Mouse (Mus musculus): ENCODE results near the gene Fate1. TPM values are rescaled to one million over a fixed set of nuclear protein-coding genes. Genes with fewer than 3 reads are reported as not detected.

The Fate1 gene
- total and polyA plus RNA-seq, 3 experiments = not detected

- no peaks in the 10 kb centered on the region for H3K79me2 ChIP-seq (replicated peaks; ENCODE audit: control insufficient read depth, extremely low read depth, insufficient read depth, poor library complexity, severe bottlenecking)
- no peaks in the 10 kb centered on the region for H3K4me1 ChIP-seq (ENCODE audit: control insufficient read depth in 1 of 2, insufficient read depth in 2 of 2)
- no peaks in the 10 kb centered on the region for H3K36me3 ChIP-seq (replicated peaks in 1 of 2; ENCODE audit: control insufficient read depth in 1 of 2, insufficient read depth in 1 of 2, low read length in 1 of 2)
- H3K4me2 ChIP-seq (ENCODE audit: insufficient read depth, low read depth, poor library complexity, severe bottlenecking) = no peak overlapping the region
- no peak overlapping the region for H3K4me3 ChIP-seq (replicated peaks in 1 of 3; ENCODE audit: low read depth in 2 of 3, low read length in 2 of 3, poor library complexity in 1 of 3)
- H3K9ac ChIP-seq (ENCODE audit: insufficient read depth, low read depth) = no peak overlapping the region
- dilution Hi-C loops (cut with MboI; ENCODE audit: extremely low pct_ligation_motif_present, extremely low pct_unique_long_range_greater_than_20kb, low sequenced_read_pairs) (no loop called here), in situ Hi-C loops (cut with MboI; ENCODE audit: low pct_ligation_motif_present, low pct_unique_long_range_greater_than_20kb, low sequenced_read_pairs) (no loop called here)
- no peaks in the 10 kb centered on the region for H3K27me3 ChIP-seq (replicated peaks)
- DNase-seq (ENCODE audit: extremely low read depth) = no peak
- no peak for TF ChIP-seq ZC3H11A (IDR thresholded peaks at IDR 0.05; ENCODE audit: low read depth, low read length)
- no peak for TF ChIP-seq ZNF384 (IDR thresholded peaks at IDR 0.05; ENCODE audit: low read depth, low read length)
- no peaks in the 10 kb centered on the region for H3K9me3 ChIP-seq (replicated peaks; ENCODE audit: low read length)
- H3K27ac ChIP-seq (ENCODE audit: insufficient read depth, low read depth) = no peak overlapping the region
Measured at GRCm38 (mm10) chrX:72022241-72022640, 49.5 kb downstream of the Fate1 start.

DNA sequence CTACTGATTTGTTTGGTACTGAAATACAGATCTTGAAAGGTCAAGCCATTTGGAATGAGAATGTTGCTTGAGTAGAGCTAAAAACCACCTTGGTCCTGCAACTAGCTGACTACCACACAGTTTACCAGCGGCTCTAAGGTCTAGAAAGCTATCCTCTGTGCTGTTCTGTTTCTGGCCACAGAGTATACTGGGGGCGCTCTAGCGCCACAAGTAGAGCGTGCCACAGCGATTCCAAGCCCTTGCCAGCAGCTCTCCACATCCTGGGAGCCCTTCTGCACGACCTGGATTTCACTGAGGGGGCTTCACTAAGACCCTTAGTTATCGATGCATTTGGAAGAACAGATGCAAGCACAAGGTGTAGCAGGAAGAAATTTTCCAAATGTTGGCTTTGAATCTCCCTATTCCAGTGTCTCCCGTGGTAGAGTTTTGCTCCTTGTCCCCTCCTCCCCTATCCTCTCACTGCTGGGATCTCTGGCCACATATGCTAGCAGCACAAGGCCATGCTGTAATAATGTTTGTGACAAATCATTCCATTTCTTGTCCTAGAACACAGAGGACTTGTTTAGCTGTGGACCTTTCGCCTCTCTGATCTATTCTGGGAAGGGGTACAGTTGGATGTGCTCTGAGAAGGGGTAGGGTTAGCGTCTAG lies 50.1 kb downstream of the Fate1 start:
- DNase-seq (ENCODE audit: extremely low read depth) = no peak
- no peaks in the 10 kb centered on the region for H3K9me3 ChIP-seq (replicated peaks; ENCODE audit: low read length)
- TF ChIP-seq NELFE (IDR thresholded peaks at IDR 0.05; ENCODE audit: low read depth, low read length) = no peak
- no peak for TF ChIP-seq MAX (IDR thresholded peaks at IDR 0.05; ENCODE audit: low read length)
- TF ChIP-seq SIN3A (IDR thresholded peaks at IDR 0.05; ENCODE audit: low read length) = no peak
- TF ChIP-seq ZMIZ1 (IDR thresholded peaks at IDR 0.05; ENCODE audit: low read depth, low read length) = no peak
- no peak for TF ChIP-seq IRF4 (IDR thresholded peaks at IDR 0.05; ENCODE audit: low read depth, low read length)
- no peak for TF ChIP-seq ZNF384 (IDR thresholded peaks at IDR 0.05; ENCODE audit: low read depth, low read length)
- no peak for TF ChIP-seq JUN (IDR thresholded peaks at IDR 0.05; ENCODE audit: insufficient read depth, low read depth, low read length)
- TF ChIP-seq USF1 (IDR thresholded peaks at IDR 0.05; ENCODE audit: low read depth, low read length) = no peak
- TF ChIP-seq UBTF (IDR thresholded peaks at IDR 0.05; ENCODE audit: low read depth, low read length) = no peak
- TF ChIP-seq TCF12 (IDR thresholded peaks at IDR 0.05; ENCODE audit: low read depth, low read length) = no peak
- TF ChIP-seq SMC3 (IDR thresholded peaks at IDR 0.05; ENCODE audit: low read depth, low read length) = peak; percentile 27
- no peak for TF ChIP-seq NRF1 (IDR thresholded peaks at IDR 0.05; ENCODE audit: low read depth, low read length)
- TF ChIP-seq ETS1 (conservative IDR thresholded peaks at IDR 0.05; ENCODE audit: low read depth, low read length) = no peak
- TF ChIP-seq RAD21 (IDR thresholded peaks at IDR 0.05; ENCODE audit: low read depth, low read length) = peak; percentile 54
- TF ChIP-seq CTCF (conservative IDR thresholded peaks at IDR 0.05 in 1 of 2, IDR thresholded peaks at IDR 0.05 in 1 of 2; ENCODE audit: low read depth in 2 of 2, low read length in 2 of 2) = peak; percentile 38 to 61; a peak in 3 of 4 replicates
- no peak for TF ChIP-seq MEF2A (IDR thresholded peaks at IDR 0.05; ENCODE audit: borderline replicate concordance, low read depth, low read length)
- TF ChIP-seq ELF1 (IDR thresholded peaks at IDR 0.05; ENCODE audit: low read depth, low read length) = no peak
- no peak for TF ChIP-seq HCFC1 (IDR thresholded peaks at IDR 0.05; ENCODE audit: low read depth, low read length)

More for the DNA sequence above, 50.1 kb downstream of the Fate1 start:
- dilution Hi-C loops (cut with MboI; ENCODE audit: extremely low pct_ligation_motif_present, extremely low pct_unique_long_range_greater_than_20kb, low sequenced_read_pairs) (no loop called here), in situ Hi-C loops (cut with MboI; ENCODE audit: low pct_ligation_motif_present, low pct_unique_long_range_greater_than_20kb, low sequenced_read_pairs) (no loop called here)
- H3K79me2 ChIP-seq (replicated peaks; ENCODE audit: control insufficient read depth, extremely low read depth, insufficient read depth, poor library complexity, severe bottlenecking) = no peaks in the 10 kb centered on the region
- no peak overlapping the region for H3K9ac ChIP-seq (ENCODE audit: insufficient read depth, low read depth)
- H3K27ac ChIP-seq (ENCODE audit: insufficient read depth, low read depth) = no peak overlapping the region
- no peak overlapping the region for H3K4me2 ChIP-seq (ENCODE audit: insufficient read depth, low read depth, poor library complexity, severe bottlenecking)
- no peaks in the 10 kb centered on the region for H3K36me3 ChIP-seq (replicated peaks in 1 of 2; ENCODE audit: control insufficient read depth in 1 of 2, insufficient read depth in 1 of 2, low read length in 1 of 2)
- H3K4me3 ChIP-seq (replicated peaks in 1 of 3; ENCODE audit: low read depth in 2 of 3, low read length in 2 of 3, poor library complexity in 1 of 3) = no peak overlapping the region
- no peaks in the 10 kb centered on the region for H3K27me3 ChIP-seq (replicated peaks)
- no peaks in the 10 kb centered on the region for H3K4me1 ChIP-seq (ENCODE audit: control insufficient read depth in 1 of 2, insufficient read depth in 2 of 2)

All from CH12.LX (cell line).